Comparison of ENCODE assay signal across 8 mouse cellular contexts in genomic region chr16:17530640-17531288, GRCm38 (mm10). TPM values are rescaled to one million over a fixed set of nuclear protein-coding genes. Genes with fewer than 3 reads are reported as not detected.
DNase-seq lines count a peak whose midpoint lies in the region; ATAC-seq and TF ChIP-seq lines count a peak whose summit lies in the region.

Gene Thap7 (minus strand): TSS chr16:17531136.

- TF ChIP-seq POLR2A in bone marrow, adult 2 months (IDR thresholded peaks at IDR 0.05; ENCODE audit: borderline replicate concordance, control insufficient read depth, low read depth, low read length) = peak; percentile 78

- WGBS in bone marrow, adult 2 months = under 1% methylated on average over 67 of the region's 67 CpGs
- under 1% methylated on average over 67 of the region's 67 CpGs for WGBS in embryonic facial prominence, embryonic 15.5 days
- under 1% methylated on average over 67 of the region's 67 CpGs for WGBS in kidney, embryonic 14.5 days
- WGBS in limb, embryonic 15.5 days = under 1% methylated on average over 67 of the region's 67 CpGs

- H3K27me3 ChIP-seq in embryonic facial prominence, embryonic 15.5 days = no peaks in the 10 kb centered on the region
- no peaks in the 10 kb centered on the region for H3K27me3 ChIP-seq in kidney, embryonic 14.5 days (ENCODE audit: control insufficient read depth, insufficient read depth, low read length)
- H3K27me3 ChIP-seq in limb, embryonic 15.5 days = no peaks in the 10 kb centered on the region

- peak within 1 kb of the TSS; percentile 93 for H3K27ac ChIP-seq in bone marrow, adult 2 months (ENCODE audit: control insufficient read depth, insufficient read depth, low read depth, low read length, poor library complexity)
- H3K27ac ChIP-seq in embryonic facial prominence, embryonic 15.5 days (replicated peaks) = peak within 1 kb of the TSS; percentile 97
- peak within 1 kb of the TSS; percentile 95 for H3K27ac ChIP-seq in kidney, embryonic 14.5 days (ENCODE audit: low read depth, low read length)
- H3K27ac ChIP-seq in limb, embryonic 15.5 days = peak within 1 kb of the TSS; percentile 98

- peaks cover 36% of the 10 kb centered on the region for H3K36me3 ChIP-seq in embryonic facial prominence, embryonic 15.5 days
- peaks cover 34% of the 10 kb centered on the region for H3K36me3 ChIP-seq in kidney, embryonic 14.5 days (ENCODE audit: control insufficient read depth, insufficient read depth, low read length)
- peaks cover 36% of the 10 kb centered on the region for H3K36me3 ChIP-seq in limb, embryonic 15.5 days

- H3K4me2 ChIP-seq in embryonic facial prominence, embryonic 15.5 days (replicated peaks) = peak within 1 kb of the TSS; percentile 75
- peak within 1 kb of the TSS; percentile 74 for H3K4me2 ChIP-seq in kidney, embryonic 14.5 days (replicated peaks; ENCODE audit: low read depth, low read length)
- H3K4me2 ChIP-seq in limb, embryonic 15.5 days = peak within 1 kb of the TSS; percentile 74

- H3K4me1 ChIP-seq in bone marrow, adult 2 months (ENCODE audit: control insufficient read depth, insufficient read depth, low read length) = peaks cover 2% of the 10 kb centered on the region; the same call in 1 of the 2 replicates
- H3K4me1 ChIP-seq in embryonic facial prominence, embryonic 15.5 days = peaks cover 22% of the 10 kb centered on the region
- peaks cover 12% of the 10 kb centered on the region for H3K4me1 ChIP-seq in kidney, embryonic 14.5 days (ENCODE audit: control insufficient read depth, insufficient read depth, low read length)
- peaks cover 18% of the 10 kb centered on the region for H3K4me1 ChIP-seq in limb, embryonic 15.5 days

- TF ChIP-seq CTCF in bone marrow, adult 2 months (IDR thresholded peaks at IDR 0.05; ENCODE audit: control insufficient read depth, insufficient read depth, low read length) = no peak

- H3K9me3 ChIP-seq in embryonic facial prominence, embryonic 15.5 days (replicated peaks) = no peaks in the 10 kb centered on the region
- H3K9me3 ChIP-seq in kidney, embryonic 14.5 days (ENCODE audit: control insufficient read depth, low read length) = no peaks in the 10 kb centered on the region
- H3K9me3 ChIP-seq in limb, embryonic 15.5 days = no peaks in the 10 kb centered on the region

- H3K9ac ChIP-seq in embryonic facial prominence, embryonic 15.5 days = peak within 1 kb of the TSS; percentile 58
- H3K9ac ChIP-seq in kidney, embryonic 14.5 days (ENCODE audit: low read depth, low read length) = peak within 1 kb of the TSS; percentile 81
- peak within 1 kb of the TSS; percentile 77 for H3K9ac ChIP-seq in limb, embryonic 15.5 days

- peak; percentile 96 for ATAC-seq in embryonic facial prominence, embryonic 15.5 days (ENCODE audit: insufficient number of reproducible peaks, low FRiP score, low TSS enrichment, low read depth)
- ATAC-seq in kidney, embryonic 14.5 days (ENCODE audit: low FRiP score, low TSS enrichment) = peak; percentile 95
- ATAC-seq in limb, embryonic 15.5 days (ENCODE audit: insufficient number of reproducible peaks, low FRiP score, low TSS enrichment, low read depth) = peak; percentile 96

- H3K4me3 ChIP-seq in bone marrow, adult 2 months (replicated peaks; ENCODE audit: control insufficient read depth, low read depth, low read length) = peak within 1 kb of the TSS; percentile 96
- H3K4me3 ChIP-seq in embryonic facial prominence, embryonic 15.5 days (replicated peaks) = peak within 1 kb of the TSS; percentile 63
- H3K4me3 ChIP-seq in kidney, embryonic 14.5 days (ENCODE audit: low read length) = peak within 1 kb of the TSS; percentile 67
- H3K4me3 ChIP-seq in limb, embryonic 15.5 days = peak within 1 kb of the TSS; percentile 72

- peak; percentile 97 for DNase-seq in 416B (ENCODE audit: low read depth)
- DNase-seq in heart, adult 9 months (ENCODE audit: low spot score in 2 of 2) = peak; percentile 93 to 95
- peak; percentile 93 to 95 for DNase-seq in monocyte, adult 2 months (ENCODE audit: low read depth in 1 of 2, low spot score in 2 of 2)
- DNase-seq in spleen, postnatal 36 days (ENCODE audit: low spot score in 2 of 2) = peak; percentile 95 to 97

RNA-seq across cellular contexts. Expression of gene Thap7, which starts in this region (rescaled TPM):
- polyA plus RNA-seq in bone marrow, adult 2 months (2011; ENCODE audit: insufficient read depth, insufficient read length, low replicate concordance, missing spikeins) = 13.6 and 31.8 TPM in 2 replicates
- 65.4 and 69.5 TPM in 2 replicates for polyA plus RNA-seq in embryonic facial prominence, embryonic 15.5 days (2015; fragmentation: Nextera tagmentation; extraction: Ambion mirVana)
- 49.1 and 51.1 TPM in 2 replicates for polyA plus RNA-seq in kidney, embryonic 14.5 days (2014; fragmentation: Nextera tagmentation; extraction: Ambion mirVana)
- 63.2 and 72.4 TPM in 2 replicates for polyA plus RNA-seq in limb, embryonic 15.5 days (2015; fragmentation: Nextera tagmentation; extraction: Ambion mirVana)

Comparison
In these comparisons a context has a peak if more than half of its experiments do, and no peak if none do; other contexts are left out.
1. Peak in every context shown above with its lines: DNase-seq, ATAC-seq, H3K4me3 ChIP-seq and H3K27ac ChIP-seq.